Mouse (Mus musculus): ENCODE data around the gene Wdr59. TPM values are rescaled to one million over a fixed set of nuclear protein-coding genes. Genes with fewer than 3 reads are reported as not detected.

Wdr59 gene
- total RNA-seq, 2 experiments from 2014 or later, result 2.1 to 3.1 TPM

DNA sequence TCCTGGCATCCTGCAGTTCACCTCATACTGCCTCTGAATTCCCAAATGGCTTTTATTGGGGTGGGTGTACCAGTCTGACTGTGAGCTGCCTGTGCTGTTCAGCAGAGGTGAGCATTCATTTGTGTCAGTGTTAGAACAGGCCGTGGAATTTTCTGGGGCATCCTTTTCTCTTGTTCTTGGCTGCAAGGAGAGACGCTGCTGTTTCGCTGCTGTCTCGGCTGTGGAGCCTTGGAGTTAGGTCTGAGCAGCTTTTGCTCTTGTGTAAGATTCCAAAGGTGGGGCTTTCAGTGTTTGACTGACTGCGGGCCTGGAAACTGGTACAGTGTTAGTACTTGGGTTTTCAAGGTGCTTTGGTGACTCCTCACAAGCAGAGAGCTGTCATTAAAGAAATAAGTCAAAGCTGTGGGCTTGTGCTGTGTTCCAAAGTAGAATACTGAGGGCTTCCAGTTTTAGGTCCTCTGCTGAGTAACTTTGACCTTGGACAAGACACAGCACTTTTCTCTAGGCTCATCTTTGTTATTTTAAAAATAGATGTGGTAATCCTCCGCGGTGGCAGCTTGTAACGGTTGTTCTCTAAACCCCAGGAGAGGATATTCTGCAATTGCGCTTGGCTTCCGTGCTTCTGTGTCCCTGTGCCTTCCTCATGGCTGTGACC lies 17.7 kb upstream of the Wdr59 start:
- ATAC-seq (ENCODE audit: poor library complexity, severe bottlenecking), result peak; percentile 55

DNA sequence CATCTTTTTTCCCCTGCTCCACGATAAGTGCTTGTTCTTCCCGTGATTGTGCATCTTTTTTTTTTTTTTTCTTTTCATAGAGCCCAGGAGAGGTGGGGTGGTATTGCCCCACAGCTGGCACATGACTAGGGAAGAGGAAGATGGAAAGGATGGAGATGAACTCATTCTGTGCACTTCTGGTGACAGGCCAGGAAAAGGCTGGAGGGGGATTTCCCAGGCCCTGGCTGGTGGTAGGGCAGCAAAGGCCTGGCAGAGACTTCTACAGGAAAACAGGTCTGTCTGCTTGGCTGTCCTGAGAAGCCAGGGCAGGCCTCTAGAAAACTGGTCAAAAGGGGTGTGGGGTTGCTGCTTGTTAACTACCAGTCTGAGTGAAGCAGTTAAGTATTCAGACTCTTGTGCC lies 16.3 kb upstream of the Wdr59 start:
- ATAC-seq (ENCODE audit: poor library complexity, severe bottlenecking), result no peak

DNA sequence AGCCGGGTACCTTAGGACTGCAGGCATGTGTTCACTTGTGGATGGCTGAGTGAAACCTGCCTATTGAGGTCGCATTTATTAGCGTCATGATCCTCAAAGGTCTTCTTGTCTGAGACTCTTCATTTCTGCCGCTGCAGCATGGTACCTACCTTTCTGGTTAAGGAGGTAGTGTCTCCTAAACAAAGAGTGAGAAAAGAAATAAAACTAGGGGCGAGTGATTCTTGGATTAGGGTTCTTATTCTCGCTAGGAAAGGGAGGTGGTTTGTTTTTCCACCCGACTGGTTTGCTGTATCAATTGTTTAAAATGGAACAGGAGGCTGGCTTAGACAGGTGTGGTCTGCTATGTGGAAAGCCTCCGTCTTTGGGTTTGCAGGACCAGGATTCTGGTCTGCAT lies 15.9 kb upstream of the Wdr59 start:
- no peak for ATAC-seq (ENCODE audit: poor library complexity, severe bottlenecking)

DNA sequence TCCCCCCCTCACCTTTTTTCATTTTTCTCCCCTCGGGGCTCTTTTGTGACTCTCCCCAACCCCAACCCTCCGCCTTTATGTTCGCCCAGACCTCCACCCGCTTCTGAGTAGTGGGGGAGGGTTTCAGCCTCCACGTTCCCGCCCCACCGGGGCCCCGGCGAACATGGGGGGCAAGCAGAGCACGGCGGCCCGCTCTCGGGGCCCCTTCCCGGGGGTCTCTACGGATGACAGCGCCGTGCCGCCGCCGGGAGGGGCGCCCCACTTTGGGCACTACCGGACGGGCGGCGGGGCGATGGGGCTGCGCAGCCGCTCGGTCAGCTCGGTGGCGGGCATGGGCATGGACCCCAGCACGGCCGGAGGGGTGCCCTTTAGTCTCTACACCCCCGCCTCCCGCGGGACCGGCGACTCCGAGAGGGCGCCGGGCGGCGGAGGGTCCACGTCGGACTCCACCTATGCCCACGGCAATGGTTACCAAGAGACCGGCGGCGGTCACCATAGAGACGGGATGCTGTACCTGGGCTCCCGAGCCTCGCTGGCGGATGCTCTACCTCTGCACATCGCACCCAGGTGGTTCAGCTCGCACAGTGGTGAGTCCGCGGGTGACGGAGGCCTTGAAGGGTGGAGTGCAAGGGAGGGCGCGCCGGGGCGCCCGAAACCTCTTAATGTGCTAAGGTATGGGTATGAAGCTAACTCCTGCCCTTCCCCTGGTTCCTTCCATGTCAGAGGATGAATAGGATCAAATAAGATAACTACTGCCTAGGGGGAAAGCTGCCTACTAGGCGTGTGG lies 15.3 kb upstream of the Wdr59 start:
- peak; percentile 22 for ATAC-seq (ENCODE audit: poor library complexity, severe bottlenecking)

DNA sequence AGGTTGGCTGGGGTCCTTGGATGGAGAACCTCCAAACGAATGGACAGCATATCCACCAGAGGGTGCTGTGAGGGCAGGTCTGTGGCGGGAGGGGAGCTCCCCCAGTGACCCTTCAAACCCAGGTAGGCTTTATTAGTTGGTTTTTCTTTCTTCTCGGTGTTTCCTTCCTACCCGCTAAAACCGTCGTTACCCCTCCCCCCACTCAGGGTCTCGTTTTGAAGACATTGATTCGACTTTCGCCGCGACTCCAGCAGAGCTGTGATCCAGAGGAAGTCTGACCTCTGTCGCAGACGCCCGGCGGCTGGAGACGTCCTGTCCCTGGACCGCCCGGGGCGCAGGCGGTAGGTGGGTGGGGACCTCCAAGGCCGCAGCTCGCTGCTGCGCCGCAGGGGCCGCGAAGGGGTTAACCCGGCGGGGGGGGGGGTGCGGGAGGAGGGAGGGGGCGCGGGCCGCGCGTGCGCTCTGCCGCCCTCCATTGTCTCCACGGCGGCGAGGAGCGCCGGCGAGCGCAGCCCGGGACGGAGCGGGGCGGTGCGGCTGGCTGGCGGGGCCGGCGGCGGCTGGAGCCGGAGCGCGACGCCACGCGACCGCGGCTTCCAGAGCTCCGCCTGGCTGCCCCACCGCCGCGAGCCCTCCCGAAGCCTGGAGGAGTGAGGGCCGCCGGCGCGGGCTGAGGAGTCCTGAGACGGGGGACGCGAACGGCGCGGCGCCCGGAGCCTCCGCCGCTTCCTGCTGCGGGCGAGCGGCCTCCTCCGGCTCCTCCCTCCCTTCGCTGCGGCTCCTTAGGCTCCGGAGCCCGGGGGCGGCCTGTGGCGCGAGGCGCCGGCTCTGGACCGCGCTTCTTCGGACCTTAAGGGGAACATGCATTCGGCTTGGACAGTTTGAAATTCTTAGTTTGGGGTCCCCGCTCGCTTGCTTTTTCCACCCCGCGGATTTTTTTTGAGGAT lies 14.4 kb upstream of the Wdr59 start, which contains the start of gene Znrf1:
Gene Znrf1, plus strand, starts transcription at position 67 of the 947 bp plus-strand sequence.
- ATAC-seq (ENCODE audit: poor library complexity, severe bottlenecking), result peak; percentile 65

GRCm38 (mm10) chr8:111535491-111535890 lies 13.6 kb upstream of the Wdr59 start:
- no peak for ATAC-seq (ENCODE audit: poor library complexity, severe bottlenecking)

- no peak for ATAC-seq (ENCODE audit: poor library complexity, severe bottlenecking)
These were observed 11.6 kb upstream of the Wdr59 start for GRCm38 (mm10) chr8:111533503-111533902.

DNA sequence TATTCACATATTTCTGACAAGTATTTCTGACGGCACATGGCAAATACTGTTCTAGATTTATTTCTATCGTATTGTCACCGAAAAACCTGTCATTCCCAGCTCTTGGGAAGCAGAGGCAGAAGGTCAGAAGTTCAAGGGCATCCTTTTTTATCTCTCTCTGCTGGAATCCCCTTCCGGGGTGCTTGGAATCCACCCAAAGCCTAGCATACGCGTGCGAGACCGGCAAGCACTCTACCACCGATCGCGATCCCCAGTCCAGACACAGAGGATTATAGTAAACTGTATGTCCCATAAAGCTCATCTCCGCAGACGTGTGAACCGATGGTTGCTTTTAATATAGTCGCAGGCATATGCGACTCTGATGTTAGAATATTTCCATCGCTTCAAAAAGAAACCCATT lies 9.7 kb upstream of the Wdr59 start:
- no peak for ATAC-seq (ENCODE audit: poor library complexity, severe bottlenecking)

DNA sequence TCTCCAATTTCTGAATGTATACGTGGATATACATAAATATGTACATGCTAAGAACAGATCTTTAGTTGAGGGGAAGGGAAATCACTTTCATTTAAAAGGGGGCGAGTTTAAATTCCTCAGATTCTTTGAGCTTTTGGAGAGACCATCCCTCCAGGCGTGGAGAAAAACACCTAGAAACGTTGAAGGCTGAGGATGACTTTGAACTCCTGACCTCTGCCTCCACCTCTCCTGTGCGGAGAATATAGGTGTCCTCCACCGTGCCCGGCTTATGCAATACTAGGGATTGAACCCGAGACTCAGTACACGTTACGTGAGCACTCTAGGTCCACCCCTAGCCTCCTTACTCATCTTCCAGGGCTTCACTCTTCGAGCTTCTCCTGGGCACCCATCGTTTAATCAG lies 9.3 kb upstream of the Wdr59 start:
- ATAC-seq (ENCODE audit: poor library complexity, severe bottlenecking), result no peak

GRCm38 (mm10) chr8:111528071-111528470 lies 6.2 kb upstream of the Wdr59 start:
- ATAC-seq (ENCODE audit: poor library complexity, severe bottlenecking), result no peak

- peak; percentile 33 for ATAC-seq (ENCODE audit: poor library complexity, severe bottlenecking)
These were observed 5.3 kb upstream of the Wdr59 start for GRCm38 (mm10) chr8:111527149-111527548.

DNA sequence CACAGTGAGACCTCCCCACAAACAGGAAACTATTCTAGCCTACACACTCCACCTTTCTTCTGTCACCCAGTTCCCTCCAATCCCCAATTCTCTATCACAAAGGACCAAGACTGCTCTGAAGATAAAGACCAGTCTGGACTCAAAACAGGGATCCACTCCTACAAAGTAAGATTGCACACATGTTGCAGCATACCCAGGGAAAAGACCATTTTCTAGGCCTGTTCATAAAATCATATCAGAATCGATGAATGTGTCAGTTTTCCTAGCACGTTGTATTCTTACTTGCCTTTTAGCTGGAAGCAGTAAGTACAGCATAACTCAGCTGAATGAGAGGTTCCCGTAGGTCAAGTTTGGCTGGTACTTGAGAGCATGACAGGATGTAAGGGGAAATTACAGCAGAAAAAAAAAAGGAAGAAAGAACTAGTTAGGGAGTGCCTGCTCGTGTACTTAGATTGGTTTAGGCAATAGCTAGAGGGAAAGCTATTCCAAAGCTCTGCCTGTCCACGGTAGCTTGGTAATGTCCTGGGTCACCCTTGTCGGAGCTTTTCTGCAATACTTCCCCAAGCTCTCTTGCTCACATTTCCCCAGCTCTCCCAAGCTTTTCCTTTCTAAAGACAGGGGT lies 4.6 kb upstream of the Wdr59 start:
- ATAC-seq (ENCODE audit: poor library complexity, severe bottlenecking), result peak; percentile 53

DNA sequence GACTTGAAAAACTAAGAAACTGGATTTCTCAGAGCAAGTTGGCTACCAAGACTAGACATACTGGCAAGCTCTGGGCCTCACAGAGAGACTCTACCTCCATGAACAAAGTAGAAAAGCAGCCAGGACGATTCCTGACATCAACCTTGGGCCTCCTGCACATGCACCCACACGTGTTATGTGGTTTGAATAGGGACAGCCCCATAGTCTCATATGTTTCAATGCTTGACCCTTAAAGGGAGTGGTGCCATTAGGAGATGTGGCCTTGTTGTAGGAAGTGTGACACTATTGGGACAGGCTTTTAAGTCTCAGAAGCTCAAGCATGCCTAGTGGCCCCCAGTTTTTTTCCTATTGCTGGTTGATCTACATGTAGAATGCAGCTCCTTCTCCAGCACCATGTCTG lies 4.4 kb downstream of the Wdr59 start:
- no peak for ATAC-seq (ENCODE audit: poor library complexity, severe bottlenecking)

DNA sequence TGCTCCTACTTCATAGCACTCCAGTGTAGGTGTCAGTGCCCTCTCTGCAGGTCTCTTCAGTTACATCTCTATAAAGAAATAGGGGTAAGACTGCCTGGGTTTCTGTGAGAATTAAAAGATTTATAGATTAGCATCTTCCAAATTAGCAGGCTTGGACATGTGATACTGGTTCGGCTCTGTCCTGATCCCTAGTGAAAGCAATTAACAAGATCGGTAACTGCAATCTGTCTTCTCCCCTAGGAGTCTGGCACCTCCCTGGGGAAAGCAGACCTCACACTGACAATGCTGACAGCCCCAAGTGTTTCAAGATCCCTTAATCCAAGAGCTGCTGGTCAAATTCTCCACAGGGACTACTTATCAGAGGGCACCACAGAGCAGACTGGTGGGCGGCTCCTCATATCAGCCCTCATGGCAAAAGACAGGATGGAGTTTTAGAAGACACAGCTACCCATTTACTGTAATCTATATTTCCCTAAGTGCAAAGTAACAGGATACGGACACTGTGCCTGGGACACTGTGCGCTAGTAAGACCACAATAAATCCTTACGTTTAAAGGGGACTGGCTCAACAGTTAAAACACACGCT lies 5.3 kb downstream of the Wdr59 start:
- ATAC-seq (ENCODE audit: poor library complexity, severe bottlenecking), result no peak

GRCm38 (mm10) chr8:111513446-111513845 lies 8.4 kb downstream of the Wdr59 start:
- no peak for ATAC-seq (ENCODE audit: poor library complexity, severe bottlenecking)

GRCm38 (mm10) chr8:111512941-111513340 lies 9.0 kb downstream of the Wdr59 start:
- ATAC-seq (ENCODE audit: poor library complexity, severe bottlenecking), result no peak

DNA sequence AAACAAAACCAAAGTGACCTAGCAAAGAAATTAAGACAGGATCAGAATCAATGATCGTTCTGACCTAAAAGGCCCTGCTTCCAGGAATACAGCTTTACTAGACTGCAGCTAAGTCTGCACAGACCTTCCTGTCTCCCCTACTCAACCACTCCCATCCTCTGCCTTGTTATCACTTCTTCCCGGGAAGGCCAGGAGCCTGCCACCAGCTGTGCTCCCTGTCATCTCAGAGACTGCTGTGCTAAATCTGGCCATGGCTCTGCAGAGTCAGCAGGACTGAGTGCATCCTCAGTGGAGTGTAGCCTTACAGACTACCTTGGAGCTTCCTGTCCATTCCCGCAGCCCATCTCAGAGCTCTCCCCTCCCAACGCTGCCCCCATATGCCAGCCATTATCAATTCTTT lies 11.5 kb downstream of the Wdr59 start:
- no peak for ATAC-seq (ENCODE audit: poor library complexity, severe bottlenecking)

DNA sequence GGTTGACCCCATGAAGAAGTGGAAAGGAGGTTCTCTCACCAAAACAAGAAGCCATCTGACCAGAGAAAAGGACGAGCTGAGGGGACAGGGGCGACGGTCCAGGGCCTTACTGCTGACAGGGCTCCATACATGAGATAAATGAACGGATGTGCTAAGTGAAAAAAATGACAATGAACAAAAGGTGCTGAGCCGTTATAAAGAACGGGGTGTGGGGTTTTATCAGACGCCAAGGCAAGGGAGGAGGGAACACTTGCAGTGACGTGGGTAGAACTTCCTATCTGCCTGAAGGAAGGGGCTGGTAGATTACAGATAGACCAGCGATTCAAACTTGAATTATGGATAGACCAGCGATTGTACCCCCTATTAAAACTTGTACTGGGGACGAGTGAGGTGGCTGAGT lies 12.6 kb downstream of the Wdr59 start:
- ATAC-seq (ENCODE audit: poor library complexity, severe bottlenecking), result no peak

DNA sequence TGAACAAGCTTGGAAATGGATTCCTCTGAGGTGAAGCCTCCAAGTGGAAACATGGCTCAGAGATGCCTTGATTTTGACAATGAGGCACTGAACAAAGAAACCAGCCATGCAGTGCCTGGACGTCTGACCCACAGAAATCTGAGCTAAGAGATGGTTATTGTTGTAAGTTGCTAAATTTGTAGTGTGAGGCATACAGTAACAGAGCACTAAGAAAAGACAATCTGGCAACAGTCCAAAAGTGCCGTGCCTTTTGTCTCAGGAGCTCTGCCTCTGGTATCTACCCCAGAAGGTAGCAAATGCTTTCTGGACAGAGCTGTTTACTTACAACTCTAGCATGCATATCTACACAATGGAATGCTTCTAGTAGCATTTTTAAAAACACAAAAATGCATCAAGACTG lies 13.3 kb downstream of the Wdr59 start:
- ATAC-seq (ENCODE audit: poor library complexity, severe bottlenecking), result no peak

DNA sequence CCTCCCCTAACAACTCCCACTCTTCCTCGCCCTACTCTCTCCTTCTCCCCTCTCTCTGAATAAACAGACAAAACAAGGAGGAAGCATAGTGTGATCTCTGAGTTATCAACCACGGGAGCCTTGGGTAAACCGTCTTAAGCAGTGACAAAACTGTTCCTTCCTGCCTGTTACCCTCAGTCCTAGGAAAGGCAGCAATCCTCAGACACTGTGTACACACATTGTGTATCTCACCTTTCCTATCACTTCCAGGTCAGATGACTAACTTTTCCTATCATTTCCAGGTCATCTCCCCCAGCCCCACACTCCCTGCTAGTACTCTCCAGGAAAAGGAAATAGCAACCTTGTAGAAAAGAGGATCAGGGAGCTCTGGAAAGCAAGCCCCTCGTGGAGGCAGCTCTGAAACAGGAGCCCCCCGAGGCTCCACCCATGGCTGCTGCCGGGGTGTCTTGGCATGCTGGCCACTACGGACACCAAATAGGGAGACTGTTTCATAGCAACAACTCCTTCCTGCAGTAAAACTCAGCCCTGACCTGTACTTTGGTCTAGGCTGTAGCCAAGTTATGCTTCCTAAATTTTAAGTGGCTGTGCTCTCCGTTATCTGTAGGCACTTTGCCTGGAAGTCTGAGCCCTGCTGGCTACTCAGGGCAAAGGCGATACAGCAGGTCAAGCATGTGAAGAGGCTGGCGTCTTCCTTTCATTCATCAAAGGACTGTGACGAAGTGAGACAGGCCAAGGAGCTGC lies 20.0 kb downstream of the Wdr59 start:
- ATAC-seq (ENCODE audit: poor library complexity, severe bottlenecking), result 0 out of 2 replicates have a peak, but pooled peaks have one; percentile 37

Data from megakaryocyte, adult 5-6 weeks (primary cell).